Mouse (Mus musculus) left cerebral cortex, adult 2 months (tissue): ENCODE results near the gene Setd6. TPM values are rescaled to one million over a fixed set of nuclear protein-coding genes. Genes with fewer than 3 reads are reported as not detected.
A peak's percentile ranks its signal among the peaks of the same experiment; 100 is the strongest.

Experiments used
- DNase-seq, 2 experiments: peaks; one replicate each; pipeline ENCODE4 v3.0.0; 2021 to 2022; ENCODE audit warnings: low spot score in 2 of 2, mixed read lengths in 1 of 2; ENCODE audit errors: extremely low spot score in 1 of 2
- H3K27ac ChIP-seq: fragments of 200-600 bp; 2 replicates; pipeline ENCODE4 v1.8.1; 2022
- H3K4me3 ChIP-seq: fragments of 200-600 bp; 2 replicates; pipeline ENCODE4 v1.8.1; 2022
- CTCF ChIP-seq: fragments of 200-600 bp; IDR thresholded peaks from 2 replicates; pipeline ENCODE4 v1.8.1; 2022; ENCODE audit warnings: antibody characterized with exemption, mild to moderate bottlenecking, moderate library complexity
- intact Hi-C: fragments of 180-260 bp; cut with DNase I; formaldehyde crosslinking; loops from one replicate; pipeline ENCODE4 v1.15.1; 2025
- total RNA-seq, 2 experiments: library from RNA; stranded (reverse); gene quantifications; 2 replicates each; pipeline ENCODE4 v1.2.3; 2021

Setd6 gene
- total RNA-seq, 2 experiments from 2014 or later = 17.7 to 23.5 TPM

DNA sequence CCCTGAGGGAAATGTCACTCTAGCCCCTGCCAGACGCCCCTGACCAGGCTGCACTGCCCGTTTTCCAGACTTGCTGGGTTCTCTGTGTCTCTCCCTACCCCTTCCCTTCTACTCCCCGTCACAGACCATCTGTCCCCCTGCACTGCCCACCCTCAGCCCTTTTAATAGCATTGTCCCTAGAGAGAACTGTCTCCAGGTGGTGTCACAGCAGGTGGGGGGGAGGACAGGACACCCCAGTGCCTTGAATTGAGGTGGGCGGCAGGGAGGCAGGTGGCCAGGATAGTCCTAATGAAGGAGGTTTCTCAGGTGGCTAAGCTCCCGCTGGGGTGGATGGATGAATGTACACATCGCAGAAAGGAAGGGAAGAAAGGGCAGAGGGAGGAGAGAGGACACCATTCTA lies 21.1 kb upstream of the Setd6 start:
- TF ChIP-seq CTCF = no peak
- peak; percentile 55 to 81 for DNase-seq
- H3K4me3 ChIP-seq = no peak overlapping the region
- peak overlapping the region; percentile 83 for H3K27ac ChIP-seq
- intact Hi-C loops = loop anchor here (2.0 to 5.0 kb wide), 3 partner anchors 16 to 347 kb away; no protein-coding TSS in a partner anchor

DNA sequence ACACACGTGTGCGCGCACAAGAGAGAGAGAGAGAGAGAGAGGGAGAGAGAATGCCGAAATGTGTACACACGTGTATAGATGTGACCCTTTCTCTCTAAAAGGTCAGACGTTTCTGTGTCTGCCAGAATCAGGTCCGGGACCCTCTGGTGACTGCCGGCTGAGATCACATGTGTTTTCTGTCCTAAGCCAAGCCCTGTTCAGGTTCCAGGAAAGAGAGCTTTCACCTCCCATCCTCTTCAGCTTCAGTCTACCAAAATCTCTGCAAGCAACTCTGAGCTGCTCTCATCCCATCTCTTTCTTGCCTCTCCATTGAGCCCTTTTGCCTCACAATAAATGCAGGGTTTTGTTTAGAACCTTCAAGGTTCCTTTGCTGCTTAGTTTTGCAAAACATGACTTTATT lies 19.0 kb upstream of the Setd6 start:
- peak overlapping the region; percentile 80 for H3K27ac ChIP-seq
- no peak for TF ChIP-seq CTCF
- intact Hi-C loops = loop anchor here (1.0 to 5.0 kb wide), 4 partner anchors 90 to 349 kb away; no protein-coding TSS in a partner anchor
- H3K4me3 ChIP-seq = no peak overlapping the region; the same call in 1 of the 2 replicates
- no peak for DNase-seq

DNA sequence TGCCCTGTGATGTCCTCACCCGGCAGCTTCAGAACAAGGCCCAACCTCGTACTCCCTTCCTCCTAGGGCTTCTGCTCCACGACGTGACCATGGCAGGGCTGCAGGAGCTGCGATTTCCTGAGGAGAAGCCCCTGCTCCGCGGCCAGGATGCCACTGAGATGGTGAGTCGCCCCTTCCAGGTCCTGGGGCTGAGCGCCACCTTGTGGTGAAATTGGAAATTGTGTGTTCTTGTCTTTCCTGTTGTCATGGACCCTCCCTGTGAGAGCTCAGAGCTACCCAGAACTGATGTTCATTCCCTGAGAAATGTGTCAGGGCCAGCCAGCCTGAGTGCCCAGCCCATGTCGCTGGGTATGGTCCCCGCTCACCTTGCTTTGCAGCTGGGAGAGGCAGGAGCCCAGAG lies 18.6 kb upstream of the Setd6 start:
- intact Hi-C loops = loop anchor here (1.0 to 5.0 kb wide), 4 partner anchors 91 to 350 kb away; no protein-coding TSS in a partner anchor
- Histone ChIP-seq H3K27ac (peak overlapping the region; percentile 92), H3K4me3 (peak overlapping the region; percentile 28)
- peak; percentile 96 for TF ChIP-seq CTCF
- DNase-seq = peak; percentile 85 to 92

DNA sequence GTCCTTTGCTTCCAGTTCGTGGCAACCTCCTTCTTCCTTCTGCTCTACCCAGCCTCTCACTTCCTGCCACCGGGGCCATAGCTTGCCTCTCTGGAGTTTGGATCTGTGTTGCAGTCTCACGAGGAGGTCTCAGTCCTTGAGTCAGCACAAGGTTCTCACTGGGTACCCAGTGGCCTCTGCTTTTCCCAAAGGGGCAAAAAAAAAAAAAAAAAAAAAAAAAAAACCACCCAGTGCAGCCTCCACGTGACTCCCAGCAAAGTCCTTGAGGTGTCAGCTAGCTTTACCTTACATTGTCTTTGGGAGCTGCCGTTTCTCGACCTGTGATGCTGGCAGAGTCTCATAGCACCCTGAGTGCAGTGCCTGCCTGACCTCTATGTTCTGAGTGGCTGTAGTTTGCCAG lies 17.5 kb upstream of the Setd6 start:
- no peak for TF ChIP-seq CTCF
- intact Hi-C loops = loop anchor here (5.0 kb wide), 2 partner anchors 211 to 351 kb away; no protein-coding TSS in a partner anchor
- no peak for DNase-seq
- Histone ChIP-seq H3K27ac (peak overlapping the region; percentile 92), H3K4me3 (no peak overlapping the region)

DNA sequence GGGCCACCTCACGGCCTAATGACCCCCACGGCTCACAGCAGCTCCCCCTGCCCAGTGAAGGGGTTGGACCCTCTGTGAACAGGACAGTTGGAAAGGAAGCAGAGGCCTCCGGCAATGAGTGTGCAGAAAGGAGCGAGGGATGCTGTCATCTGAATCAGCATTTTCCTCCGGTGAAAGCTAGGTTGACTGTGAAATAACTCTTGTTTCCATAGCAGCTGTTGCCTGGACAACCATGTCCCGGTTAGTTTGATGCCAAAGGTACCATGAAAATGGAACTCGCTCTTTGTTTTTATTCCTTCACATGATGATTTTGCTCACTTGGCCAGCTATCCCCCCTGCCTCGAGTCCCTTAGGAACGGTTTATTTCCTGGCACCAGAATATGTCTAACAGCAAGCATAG lies 15.4 kb upstream of the Setd6 start:
- TF ChIP-seq CTCF = no peak

DNA sequence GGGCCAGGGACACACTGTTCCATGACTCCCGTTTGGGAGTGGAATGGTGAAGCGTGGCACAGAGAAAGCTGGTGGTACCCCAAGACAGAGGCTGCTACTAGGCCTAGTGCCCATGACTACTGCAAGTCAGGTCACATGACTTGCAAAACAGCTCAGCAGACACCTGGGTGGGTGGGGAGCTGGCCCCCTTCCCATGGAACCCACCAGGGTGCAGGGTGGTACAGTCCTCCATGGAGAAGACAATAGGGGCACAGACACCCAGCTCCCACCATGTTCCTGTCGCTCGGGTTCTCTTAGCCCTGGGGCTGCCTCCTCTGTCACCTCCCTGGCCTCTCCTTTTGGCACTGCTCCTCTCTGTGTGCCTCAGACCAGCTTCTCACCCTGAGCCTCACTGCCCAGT lies 13.9 kb upstream of the Setd6 start:
- intact Hi-C loops = no loop called here
- Histone ChIP-seq H3K27ac (peak overlapping the region; percentile 92), H3K4me3 (no peak overlapping the region)
- DNase-seq = no peak
- TF ChIP-seq CTCF = no peak

More for the DNA sequence above, 15.4 kb upstream of the Setd6 start:
- intact Hi-C loops = no loop called here
- Histone ChIP-seq H3K27ac (peak overlapping the region; percentile 92), H3K4me3 (no peak overlapping the region)
- DNase-seq = peak; percentile 68 to 79

DNA sequence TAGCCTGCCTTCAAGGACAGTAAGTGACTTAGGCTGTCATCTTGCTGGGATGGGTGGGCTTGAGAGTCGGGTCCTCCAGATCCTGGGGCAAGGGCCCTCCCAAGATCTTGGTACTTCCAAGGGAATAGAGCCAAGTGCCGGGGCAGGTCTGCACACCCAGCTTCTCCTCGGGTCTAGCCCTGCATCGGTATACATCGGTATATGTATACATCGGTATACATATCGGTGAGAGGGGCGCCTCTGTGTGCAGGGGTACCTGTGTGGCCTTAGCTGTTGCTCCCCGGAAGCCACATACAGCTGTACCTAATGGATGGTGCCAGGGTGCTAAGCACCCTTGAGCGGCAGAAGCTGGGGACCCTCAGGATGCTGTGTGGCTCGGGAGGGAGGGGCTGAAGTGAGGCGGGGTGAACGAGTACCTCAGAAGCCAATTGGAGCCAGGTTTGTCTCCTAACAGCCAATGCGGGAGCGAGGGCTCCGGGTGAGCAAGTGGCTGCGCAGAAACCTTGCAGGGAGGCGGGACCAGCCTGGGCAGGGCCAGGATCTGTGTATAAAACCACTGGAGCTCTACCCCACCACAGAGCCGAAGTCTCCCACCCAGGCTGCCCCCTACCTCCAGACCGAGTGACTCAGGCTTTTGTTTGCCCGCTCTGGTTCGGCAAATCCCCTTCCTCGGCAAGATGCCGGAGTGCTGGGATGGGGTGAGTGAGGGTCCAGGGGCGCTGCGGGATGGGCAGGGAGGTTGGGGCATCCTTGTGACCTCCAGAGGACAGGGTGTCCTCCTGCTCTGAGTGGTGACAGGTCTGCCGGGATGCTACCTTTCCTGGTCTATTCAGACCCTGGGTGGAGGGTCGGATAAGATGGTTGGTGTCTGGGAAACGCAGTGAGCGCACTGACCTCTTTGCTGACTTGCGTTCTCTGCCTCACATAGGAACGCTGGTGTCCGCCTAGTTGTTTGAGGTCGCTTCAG lies 12.9 kb upstream of the Setd6 start:
- peak; percentile 90 to 92 for DNase-seq
- H3K27ac ChIP-seq = peak overlapping the region; percentile 97
- H3K4me3 ChIP-seq = peak overlapping the region; percentile 76
- intact Hi-C loops = no loop called here
- TF ChIP-seq CTCF = no peak

DNA sequence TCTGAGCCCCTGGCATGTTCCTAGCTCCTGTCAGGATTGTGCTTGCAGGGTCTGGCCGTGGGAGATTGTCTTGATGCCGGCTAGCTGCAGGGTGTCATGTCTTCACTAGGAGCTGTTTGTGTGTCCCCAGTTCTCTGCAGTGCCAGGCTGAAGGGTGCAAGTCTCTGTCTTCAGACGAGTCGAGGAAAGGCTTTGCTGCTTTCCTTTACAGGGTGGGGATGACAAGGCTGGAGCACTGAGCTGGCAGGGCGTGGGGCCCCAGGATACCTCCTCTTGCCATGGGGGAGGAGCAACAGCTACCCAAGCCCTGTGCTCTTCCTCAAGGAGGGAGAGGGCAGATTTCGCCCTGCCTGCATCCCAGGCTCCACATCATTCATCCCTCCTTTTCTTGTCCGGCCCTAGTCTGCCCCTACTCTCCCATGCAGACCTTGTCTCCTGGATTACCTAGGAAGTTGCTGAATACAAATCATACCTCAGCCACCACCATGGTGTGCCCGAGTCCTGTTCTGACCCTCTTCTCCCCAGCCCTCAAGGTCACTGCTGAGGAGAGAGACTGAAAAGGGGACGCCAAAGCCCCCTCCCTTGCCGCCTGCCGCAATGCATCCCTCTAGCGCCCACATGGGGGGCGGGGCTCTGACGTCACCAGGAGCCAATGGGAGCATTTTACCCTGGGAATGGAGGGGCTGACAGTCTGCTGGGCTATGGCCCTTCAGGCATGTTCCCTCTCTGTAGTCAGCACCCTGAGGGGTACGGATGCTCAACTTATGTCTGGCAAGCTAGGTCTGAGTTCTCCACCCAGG lies 12.0 kb upstream of the Setd6 start:
- DNase-seq = peak; percentile 88 to 89
- no peak for TF ChIP-seq CTCF
- intact Hi-C loops = no loop called here

DNA sequence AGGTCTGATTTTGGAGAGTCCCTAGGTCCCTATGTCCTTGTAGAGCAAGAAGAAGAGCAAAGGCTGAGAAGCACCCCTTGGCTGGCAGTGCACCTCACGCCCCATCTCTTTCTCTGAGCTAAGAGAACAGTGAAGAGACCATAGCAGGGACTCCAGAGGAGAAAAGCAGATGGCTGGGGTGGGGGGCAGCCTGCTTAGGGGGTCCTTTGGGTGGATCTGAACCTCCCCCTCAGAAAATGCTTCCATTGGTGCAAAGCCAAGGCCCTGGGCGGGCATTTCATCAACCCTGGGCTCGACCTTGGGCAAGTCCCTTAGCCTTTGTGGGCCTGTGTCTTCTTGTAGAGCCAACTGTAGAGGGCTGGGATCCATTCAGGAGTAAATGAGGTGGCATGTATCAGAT lies 11.1 kb upstream of the Setd6 start:
- intact Hi-C loops = no loop called here
- H3K4me3 ChIP-seq = peak overlapping the region; percentile 76
- H3K27ac ChIP-seq = peak overlapping the region; percentile 97
- no peak for DNase-seq
- TF ChIP-seq CTCF = no peak

More for the DNA sequence above, 12.0 kb upstream of the Setd6 start:
- H3K4me3 ChIP-seq = peak overlapping the region; percentile 76
- H3K27ac ChIP-seq = peak overlapping the region; percentile 97

DNA sequence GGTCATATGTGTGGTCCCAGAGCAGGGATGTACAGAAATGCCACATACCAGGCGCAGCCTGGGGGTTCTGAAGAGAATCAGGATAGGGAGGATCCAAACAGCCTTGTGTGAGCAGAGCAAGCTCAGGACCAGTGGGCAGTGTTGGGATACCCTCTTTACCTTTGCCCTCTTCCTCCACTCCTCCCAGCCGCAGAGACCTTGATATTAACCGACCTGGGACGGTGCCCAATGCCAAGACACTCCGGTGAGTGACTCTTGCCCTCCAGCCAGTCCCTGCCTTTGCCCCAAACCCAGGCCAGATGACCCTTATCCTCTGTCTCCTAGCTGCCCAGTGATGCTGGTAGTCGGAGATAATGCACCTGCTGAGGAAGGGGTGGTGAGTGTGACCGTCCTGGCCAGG lies 6.1 kb upstream of the Setd6 start:
- intact Hi-C loops = no loop called here
- Histone ChIP-seq H3K27ac (no peak overlapping the region), H3K4me3 (no peak overlapping the region)
- DNase-seq = no peak
- no peak for TF ChIP-seq CTCF

DNA sequence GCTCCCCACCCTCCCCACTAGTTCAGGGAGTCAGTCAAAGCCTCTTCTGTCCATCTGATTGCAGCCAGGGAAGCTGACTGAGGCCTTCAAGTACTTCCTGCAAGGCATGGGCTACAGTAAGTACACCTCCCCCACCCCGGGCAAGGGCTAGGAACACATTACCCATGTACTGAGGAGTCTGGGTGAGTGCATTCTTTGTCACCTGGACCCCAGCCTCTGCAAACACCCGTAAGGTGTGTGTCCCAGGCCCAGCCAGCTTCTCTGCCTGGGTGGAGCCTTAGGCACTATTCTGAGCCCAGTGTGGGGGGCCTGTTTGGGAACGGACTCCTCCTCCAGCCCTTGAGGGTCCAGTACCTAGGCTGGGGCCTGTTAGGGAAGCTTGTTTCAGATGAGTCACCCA lies 4.7 kb upstream of the Setd6 start:
- intact Hi-C loops = no loop called here
- no peak for TF ChIP-seq CTCF
- H3K27ac ChIP-seq = no peak overlapping the region
- H3K4me3 ChIP-seq = no peak overlapping the region
- DNase-seq = no peak

DNA sequence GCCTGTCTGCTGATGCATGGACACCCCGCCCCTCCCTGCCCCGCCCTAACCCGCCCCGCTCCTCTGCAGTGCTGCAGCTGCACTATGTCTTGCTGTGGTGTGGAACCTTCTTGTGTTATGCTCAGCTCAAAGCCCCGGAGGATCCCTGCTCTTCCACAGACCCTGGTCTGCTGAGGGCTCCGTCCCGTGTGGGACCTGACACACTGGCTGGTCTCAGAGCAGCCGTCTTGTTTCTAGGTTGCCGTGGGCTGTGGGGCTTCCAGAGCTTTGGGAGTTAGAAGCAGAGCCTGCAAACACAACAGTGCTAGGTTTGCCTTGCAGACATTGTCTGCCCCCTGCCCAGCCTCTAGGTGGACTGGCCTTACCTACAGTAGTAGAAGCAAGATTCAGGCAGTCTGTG lies 3.3 kb upstream of the Setd6 start:
- intact Hi-C loops = loop anchor here (2.0 kb wide), 1 partner anchor 120 kb away; no protein-coding TSS in a partner anchor
- no peak for TF ChIP-seq CTCF
- DNase-seq = no peak
- Histone ChIP-seq H3K27ac (no peak overlapping the region), H3K4me3 (no peak overlapping the region)
